Mouse (Mus musculus) thymus, adult 2 months (tissue): ENCODE data around the gene Map3k14. TPM values are rescaled to one million over a fixed set of nuclear protein-coding genes. Genes with fewer than 3 reads are reported as not detected.

Experiments
- DNase-seq: peaks from one replicate; pipeline ENCODE4 v3.0.0; 2021
- H3K27ac ChIP-seq: fragments of 200-500 bp; 2 replicates; pipeline ENCODE4 v1.5.1; 2012; ENCODE audit warnings: low read length, control low read depth; ENCODE audit not compliant: control insufficient read depth, insufficient read depth
- H3K27me3 ChIP-seq: fragments of 200-500 bp; 2 replicates; pipeline ENCODE4 v1.6.1; 2012; ENCODE audit warnings: mild to moderate bottlenecking, low read length, moderate library complexity, mixed read lengths; ENCODE audit not compliant: control insufficient read depth, insufficient read depth
- H3K36me3 ChIP-seq: fragments of 200-500 bp; 2 replicates; pipeline ENCODE4 v1.6.1; 2012; ENCODE audit warnings: mild to moderate bottlenecking, low read length, moderate library complexity; ENCODE audit not compliant: control insufficient read depth, insufficient read depth
- H3K4me1 ChIP-seq: fragments of 200-500 bp; replicated peaks from 2 replicates; pipeline ENCODE4 v1.6.1; 2012; ENCODE audit warnings: low read length; ENCODE audit not compliant: control insufficient read depth, insufficient read depth
- H3K4me3 ChIP-seq: fragments of 200-500 bp; 2 replicates; pipeline ENCODE4 v1.5.1; 2012; ENCODE audit warnings: mild to moderate bottlenecking, low read length, control low read depth, moderate library complexity; ENCODE audit not compliant: control insufficient read depth, insufficient read depth
- CTCF ChIP-seq: fragments of 200-500 bp; IDR thresholded peaks from 2 replicates; pipeline ENCODE4 v1.5.1; 2012; ENCODE audit warnings: mild to moderate bottlenecking, control low read depth, low read length, moderate library complexity, borderline replicate concordance; ENCODE audit not compliant: control insufficient read depth, poor library complexity, insufficient read depth; ENCODE audit errors: extremely low read depth
- POLR2A ChIP-seq: fragments of 200-500 bp; IDR thresholded peaks from 2 replicates; pipeline ENCODE4 v1.6.1; 2012; ENCODE audit warnings: mild to moderate bottlenecking, low read length, control low read depth, moderate library complexity; ENCODE audit not compliant: control insufficient read depth, poor library complexity, insufficient read depth; ENCODE audit errors: extremely low read depth
- WGBS: fragments of 180-500 bp; shearing (Covaris S2); methylation state at CpG from one replicate; pipeline ENCODE4 v1.1.7; 2018; 5-methylcytosine and 5-hydroxymethylcytosine counted together
- polyA plus RNA-seq: library from polyadenylated mRNA; depleted of rRNA; stranded (reverse); fragments of >200 nt; gene quantifications from 2 replicates; pipeline ENCODE4 v1.2.3, GENCODE M21; 2012

Map3k14 gene
- polyA plus RNA-seq, 1 experiment, result 40.7 TPM

- Histone ChIP-seq H3K27ac (no peak overlapping the region), H3K4me3 (no peak overlapping the region), H3K36me3 (peaks cover 21% of the 10 kb centered on the region), H3K27me3 (no peaks in the 10 kb centered on the region), H3K4me1 (peaks cover 42% of the 10 kb centered on the region)
- TF ChIP-seq POLR2A, result no peak
- no peak for TF ChIP-seq CTCF
- WGBS, result 98% methylated on average over 8 of the region's 8 CpGs
- DNase-seq, result no peak
Observed at GRCm38 (mm10) chr11:103178748-103179147, 88.5 kb downstream of the Map3k14 start.

GRCm38 (mm10) chr11:103177815-103178485 is 89.3 kb downstream of the Map3k14 start:
- Histone ChIP-seq H3K36me3 (peaks cover 20% of the 10 kb centered on the region), H3K27ac (no peak overlapping the region), H3K4me1 (peaks cover 50% of the 10 kb centered on the region), H3K4me3 (no peak overlapping the region), H3K27me3 (no peaks in the 10 kb centered on the region)
- TF ChIP-seq CTCF (no peak), POLR2A (no peak)
- DNase-seq, result no peak
- 54% methylated on average over 15 of the region's 15 CpGs for WGBS

GRCm38 (mm10) chr11:103177216-103177615 is 90.1 kb downstream of the Map3k14 start:
- TF ChIP-seq CTCF (no peak), POLR2A (no peak)
- no peak overlapping the region for H3K27ac ChIP-seq
- no peak for DNase-seq
- H3K4me3 ChIP-seq, result no peak overlapping the region
- peaks cover 57% of the 10 kb centered on the region for H3K4me1 ChIP-seq
- 72% methylated on average over 5 of the region's 5 CpGs for WGBS
- H3K27me3 ChIP-seq, result no peaks in the 10 kb centered on the region
- H3K36me3 ChIP-seq, result peaks cover 13% of the 10 kb centered on the region

GRCm38 (mm10) chr11:103176510-103176909 is 90.8 kb downstream of the Map3k14 start:
- no peak for TF ChIP-seq CTCF
- TF ChIP-seq POLR2A, result no peak

GRCm38 (mm10) chr11:103175688-103176442 is 91.4 kb downstream of the Map3k14 start:
- DNase-seq, result no peak
- 31% methylated on average over 14 of the region's 14 CpGs for WGBS

More at GRCm38 (mm10) chr11:103176510-103176909, 90.8 kb downstream of the Map3k14 start:
- no peak for DNase-seq
- Histone ChIP-seq H3K36me3 (peaks cover 6% of the 10 kb centered on the region), H3K4me1 (peaks cover 58% of the 10 kb centered on the region), H3K27ac (no peak overlapping the region), H3K27me3 (no peaks in the 10 kb centered on the region), H3K4me3 (no peak overlapping the region)
- 96% methylated on average over 1 of the region's 1 CpGs for WGBS

GRCm38 (mm10) chr11:103174891-103175391 is 92.3 kb downstream of the Map3k14 start:
- no peaks in the 10 kb centered on the region for H3K27me3 ChIP-seq
- H3K27ac ChIP-seq, result peak overlapping the region; percentile 92
- peak; percentile 95 for DNase-seq
- peak overlapping the region; percentile 99 for H3K4me3 ChIP-seq
- H3K36me3 ChIP-seq, result peaks cover 3% of the 10 kb centered on the region; the same call in 1 of the 2 replicates
- TF ChIP-seq POLR2A (peak; percentile 72; the same call in 1 of the 2 replicates), CTCF (no peak)
- WGBS, result 3% methylated on average over 8 of the region's 8 CpGs
- peaks cover 64% of the 10 kb centered on the region for H3K4me1 ChIP-seq

More at GRCm38 (mm10) chr11:103175688-103176442, 91.4 kb downstream of the Map3k14 start:
- TF ChIP-seq POLR2A (no peak), CTCF (no peak)
- Histone ChIP-seq H3K27ac (peak overlapping the region; percentile 89), H3K4me3 (peak overlapping the region; percentile 33), H3K27me3 (no peaks in the 10 kb centered on the region), H3K4me1 (peaks cover 58% of the 10 kb centered on the region), H3K36me3 (peaks cover 3% of the 10 kb centered on the region; the same call in 1 of the 2 replicates)
